In genomic region chr1:144499719-144500118, GRCm38 (mm10) we compare ENCODE assay signal across 29 mouse cellular contexts.
DNase-seq lines count a peak whose midpoint lies in the region; ATAC-seq and TF ChIP-seq lines count a peak whose summit lies in the region.
"Had no signal": no experiment of that assay in that cellular context is flagged by ENCODE, and none has a peak within 500 bp of the region (broad histone marks: within the 10 kb centered on the region; RNA-seq: fewer than 3 reads in every experiment).

No protein-coding gene starts in this region.

- TF ChIP-seq POLR2A in MEL (IDR thresholded peaks at IDR 0.05; ENCODE audit: control insufficient read depth in 1 of 2, insufficient read depth in 1 of 2, low read depth in 1 of 2, low read length in 2 of 2, poor library complexity in 1 of 2) = no peak
- no peak for TF ChIP-seq POLR2A in thymus, adult 2 months (IDR thresholded peaks at IDR 0.05; ENCODE audit: control insufficient read depth, extremely low read depth, insufficient read depth, low read length, poor library complexity)

- DNase-seq in 416B (ENCODE audit: low read depth) (peak; percentile 40), MEL (ENCODE audit: low read depth, low spot score) (peak; percentile 59)
- DNase-seq in right cerebral cortex, postnatal 4 days = no peak
- DNase-seq in thymus, adult 2 months = no peak
- DNase-seq: adrenal gland, adult 2 months; adrenal gland, postnatal 14 days; cerebellum, adult 11 months; cerebellum, adult 2 months; cerebellum, adult 9-11 months; cerebellum, postnatal 25 days; embryo, embryonic 11 days; forebrain, postnatal 0 days; gastrocnemius, adult 2 months; gastrocnemius, postnatal 14 days; heart, adult 18-20 months; heart, postnatal 10 days; heart, postnatal 36 days had no signal

- ATAC-seq in hematopoietic stem cell, adult 5-6 weeks (replicated peaks in 1 of 2; ENCODE audit: insufficient read depth in 1 of 2, low FRiP score in 2 of 2, low TSS enrichment in 1 of 2, low read depth in 1 of 2, poor library complexity in 2 of 2, severe bottlenecking in 2 of 2) = peak; percentile 53 to 71; a peak in 3 of 4 replicates
- peak; percentile 20; the same call in 1 of the 2 replicates for ATAC-seq in megakaryocyte-erythroid progenitor cell, adult 5-6 weeks (replicated peaks; ENCODE audit: low FRiP score, low TSS enrichment, poor library complexity, severe bottlenecking)
- ATAC-seq in inflammation-experienced regulatory T-cells, adult 6 months = no peak
- ATAC-seq: forebrain, embryonic 14.5 days; forebrain, postnatal 0 days; hindbrain, postnatal 0 days; Patski had no signal

- peak overlapping the region in 1 of 2 experiments; percentile 46; a peak in 2 of 4 replicates for H3K4me3 ChIP-seq in MEL (ENCODE audit: control insufficient read depth in 1 of 2, insufficient read depth in 1 of 2, low read depth in 2 of 2, low read length in 2 of 2)
- no peak overlapping the region for H3K4me3 ChIP-seq in thymus, adult 2 months (ENCODE audit: control insufficient read depth, insufficient read depth, low read length)
- H3K4me3 ChIP-seq: embryonic facial prominence, embryonic 10.5 days; embryonic facial prominence, embryonic 13.5 days; erythroblast, embryonic 14.5 days; gastrocnemius, adult 2 months; heart, embryonic 12.5 days; heart, embryonic 15.5 days had no signal

- H3K36me3 ChIP-seq in MEL (ENCODE audit: control insufficient read depth in 1 of 2, insufficient read depth in 2 of 2, low read length in 2 of 2) = peaks cover 0 to 13% of the 10 kb centered on the region in 2 experiments; a peak in 2 of 4 replicates
- H3K36me3 ChIP-seq in thymus, adult 2 months (ENCODE audit: control insufficient read depth, insufficient read depth, low read length) = no peaks in the 10 kb centered on the region
- H3K36me3 ChIP-seq: embryonic facial prominence, embryonic 10.5 days; embryonic facial prominence, embryonic 13.5 days; heart, embryonic 12.5 days; heart, embryonic 15.5 days had no signal

- 6% methylated on average over 1 of the region's 1 CpGs for WGBS in thymus, adult 2 months

- H3K79me2 ChIP-seq in MEL (ENCODE audit: control insufficient read depth, insufficient read depth, low read length, poor library complexity) = no peaks in the 10 kb centered on the region

- H3K9ac ChIP-seq in MEL (ENCODE audit: control insufficient read depth, low read depth, low read length, poor library complexity, severe bottlenecking) = no peak overlapping the region
- H3K9ac ChIP-seq: embryonic facial prominence, embryonic 13.5 days; forebrain, postnatal 0 days; heart, embryonic 12.5 days; heart, embryonic 15.5 days; hindbrain, embryonic 14.5 days had no signal

- TF ChIP-seq EP300 in MEL (IDR thresholded peaks at IDR 0.05; ENCODE audit: low read depth in 1 of 2, low read length in 2 of 2) = peak; percentile 50 to 62; a peak in 3 of 4 replicates

- peaks cover 2 to 9% of the 10 kb centered on the region in 2 experiments; a peak in 2 of 4 replicates for H3K4me1 ChIP-seq in MEL (ENCODE audit: control insufficient read depth in 1 of 2, insufficient read depth in 2 of 2, low read length in 2 of 2)
- no peaks in the 10 kb centered on the region; the same call in 1 of the 2 replicates for H3K4me1 ChIP-seq in thymus, adult 2 months (replicated peaks; ENCODE audit: control insufficient read depth, insufficient read depth, low read length)
- H3K4me1 ChIP-seq: embryonic facial prominence, embryonic 10.5 days; embryonic facial prominence, embryonic 13.5 days had no signal

- no peaks in the 10 kb centered on the region for H3K9me3 ChIP-seq in MEL (replicated peaks; ENCODE audit: insufficient read depth, low read length)
- H3K9me3 ChIP-seq: embryonic facial prominence, embryonic 10.5 days; embryonic facial prominence, embryonic 13.5 days; heart, embryonic 12.5 days; heart, embryonic 15.5 days had no signal

- no peak for TF ChIP-seq CTCF in MEL (IDR thresholded peaks at IDR 0.05 in 2 of 3, conservative IDR thresholded peaks at IDR 0.05 in 1 of 3; ENCODE audit: control insufficient read depth in 1 of 3, insufficient read depth in 1 of 3, low read depth in 2 of 3, low read length in 3 of 3, poor library complexity in 1 of 3, severe bottlenecking in 1 of 3)
- TF ChIP-seq CTCF in thymus, adult 2 months (IDR thresholded peaks at IDR 0.05; ENCODE audit: borderline replicate concordance, control insufficient read depth, extremely low read depth, insufficient read depth, low read length, poor library complexity) = no peak

- TF ChIP-seq RAD21 in MEL (IDR thresholded peaks at IDR 0.05; ENCODE audit: low read depth, low read length) = no peak

- no peaks in the 10 kb centered on the region for H3K27me3 ChIP-seq in MEL (ENCODE audit: control insufficient read depth in 1 of 2, insufficient read depth in 2 of 2, low read length in 2 of 2)
- H3K27me3 ChIP-seq in thymus, adult 2 months (ENCODE audit: control insufficient read depth, insufficient read depth, low read length) = no peaks in the 10 kb centered on the region
- H3K27me3 ChIP-seq: embryonic facial prominence, embryonic 13.5 days; heart, embryonic 12.5 days; heart, embryonic 15.5 days; Patski had no signal

- no peak overlapping the region; the same call in 1 of the 2 replicates for H3K27ac ChIP-seq in MEL (ENCODE audit: control insufficient read depth, low read depth, low read length)
- no peak overlapping the region for H3K27ac ChIP-seq in thymus, adult 2 months (ENCODE audit: control insufficient read depth, insufficient read depth, low read length)
- H3K27ac ChIP-seq: embryonic facial prominence, embryonic 10.5 days; embryonic facial prominence, embryonic 13.5 days; gastrocnemius, adult 2 months; heart, embryonic 15.5 days; hindbrain, embryonic 14.5 days; hindbrain, postnatal 0 days had no signal

TF ChIP-seq in MEL, 35 proteins besides CTCF, POLR2A, EP300 and RAD21:
- TF ChIP-seq BHLHE40 (IDR thresholded peaks at IDR 0.05; ENCODE audit: borderline replicate concordance, low read depth, low read length) (no peak), ETS1 (IDR thresholded peaks at IDR 0.05; ENCODE audit: low read depth, low read length) (peak; percentile 50; the same call in 1 of the 2 replicates), TCF12 (IDR thresholded peaks at IDR 0.05; ENCODE audit: low read depth, low read length) (0 out of 2 replicates have a peak, but pooled peaks have one; percentile 48), CHD2 (IDR thresholded peaks at IDR 0.05; ENCODE audit: low read length) (no peak), GATA1 (IDR thresholded peaks at IDR 0.05; ENCODE audit: low read depth, low read length) (0 out of 2 replicates have a peak, but pooled peaks have one; percentile 24), RCOR1 (IDR thresholded peaks at IDR 0.05; ENCODE audit: low read depth, low read length) (peak; percentile 42), ELF1 (IDR thresholded peaks at IDR 0.05; ENCODE audit: low read depth, low read length) (0 out of 2 replicates have a peak, but pooled peaks have one; percentile 8)

Comparison
In these comparisons a context has a peak if more than half of its experiments do, and no peak if none do; other contexts are left out.
1. DNase-seq: peak in 416B (single experiment) and MEL (single experiment); none in right cerebral cortex, postnatal 4 days (single experiment) and thymus, adult 2 months (single experiment).